Mouse (Mus musculus) stomach, postnatal 0 days (tissue): Measurements from ENCODE around the gene Igfals. TPM values are rescaled to one million over a fixed set of nuclear protein-coding genes. Genes with fewer than 3 reads are reported as not detected.

Experiments
- ATAC-seq: fragments of 200-750 bp; cut with Nextera tagmentation; 2 replicates; pipeline ENCODE4 v1.8.0; 2017; ENCODE audit not compliant: low FRiP score, low TSS enrichment
- DNase-seq: peaks from one replicate; pipeline ENCODE4 v3.0.0-alpha.2; 2016; ENCODE audit warnings: low spot score
- H3K27ac ChIP-seq: fragments of 300-500 bp; sonication (generic); replicated peaks from 2 replicates; pipeline ENCODE4 v1.5.1; 2014; ENCODE audit warnings: mild to moderate bottlenecking, control low read depth
- H3K27me3 ChIP-seq: fragments of 300-500 bp; sonication (generic); 2 replicates; pipeline ENCODE4 v1.6.1; 2014; ENCODE audit warnings: low read length; ENCODE audit not compliant: control insufficient read depth, insufficient read depth
- H3K36me3 ChIP-seq: fragments of 300-500 bp; sonication (generic); 2 replicates; pipeline ENCODE4 v1.6.1; 2014; ENCODE audit warnings: low read length, mixed read lengths; ENCODE audit not compliant: control insufficient read depth, insufficient read depth
- H3K4me1 ChIP-seq: fragments of 300-500 bp; sonication (generic); replicated peaks from 2 replicates; pipeline ENCODE4 v1.6.1; 2014; ENCODE audit warnings: antibody characterized with exemption; ENCODE audit not compliant: control insufficient read depth, insufficient read depth
- H3K4me2 ChIP-seq: fragments of 300-500 bp; sonication (generic); replicated peaks from 2 replicates; pipeline ENCODE4 v1.6.1; 2014; ENCODE audit warnings: low read depth, mild to moderate bottlenecking, control low read depth, moderate library complexity
- H3K4me3 ChIP-seq: fragments of 300-500 bp; sonication (generic); 2 replicates; pipeline ENCODE4 v1.5.1; 2014; ENCODE audit warnings: low read depth, low read length, control low read depth
- H3K9ac ChIP-seq: fragments of 300-500 bp; sonication (generic); 2 replicates; pipeline ENCODE4 v1.6.1; 2014; ENCODE audit warnings: mild to moderate bottlenecking, low read length, control low read depth, mixed read lengths
- H3K9me3 ChIP-seq: fragments of 300-500 bp; sonication (generic); 2 replicates; pipeline ENCODE4 v1.6.1; 2016; ENCODE audit warnings: low read length; ENCODE audit not compliant: control insufficient read depth
- CTCF ChIP-seq: IDR thresholded peaks from 2 replicates; pipeline ENCODE4 v1.5.1; 2016; ENCODE audit warnings: antibody characterized with exemption, low read depth, mild to moderate bottlenecking, moderate library complexity
- EP300 ChIP-seq: optimal IDR thresholded peaks from 2 replicates; pipeline ENCODE3; 2016; ENCODE audit warnings: antibody characterized with exemption
- WGBS: fragments of 180-500 bp; shearing (Covaris S2); extraction: QIAGEN DNeasy Blood & Tissue Kit; methylation state at CpG from one replicate; pipeline ENCODE4 v1.1.7; 2014; 5-methylcytosine and 5-hydroxymethylcytosine counted together
- polyA plus RNA-seq: library from polyadenylated mRNA; unstranded; fragments of >200 nt; fragmentation: Nextera tagmentation; extraction: Ambion mirVana; gene quantifications from 2 replicates; pipeline ENCODE4 v1.2.1, GENCODE M21; 2015

The Igfals gene
- polyA plus RNA-seq, 1 experiment from 2014 or later = 5.6 TPM

GRCm38 (mm10) chr17:24902671-24903474, 37.1 kb downstream of the Igfals start:
- Histone ChIP-seq H3K27me3 (no peaks in the 10 kb centered on the region), H3K9ac (no peak overlapping the region), H3K4me1 (no peaks in the 10 kb centered on the region), H3K4me3 (no peak overlapping the region), H3K27ac (no peak overlapping the region), H3K36me3 (peaks cover 64% of the 10 kb centered on the region), H3K4me2 (no peak overlapping the region), H3K9me3 (no peaks in the 10 kb centered on the region)
- ATAC-seq (no peak), DNase-seq (no peak)
- 69% methylated on average over 9 of the region's 9 CpGs for WGBS
- TF ChIP-seq CTCF = peak; percentile 61
- no peak for TF ChIP-seq EP300

GRCm38 (mm10) chr17:24903767-24904166, 38.0 kb downstream of the Igfals start:
- no peak overlapping the region for H3K4me2 ChIP-seq
- TF ChIP-seq CTCF (no peak), EP300 (no peak)
- DNase-seq (no peak), ATAC-seq (no peak)
- peaks cover 64% of the 10 kb centered on the region for H3K36me3 ChIP-seq
- no peaks in the 10 kb centered on the region for H3K4me1 ChIP-seq
- WGBS = 81% methylated on average over 9 of the region's 9 CpGs
- H3K9me3 ChIP-seq = no peaks in the 10 kb centered on the region
- no peaks in the 10 kb centered on the region for H3K27me3 ChIP-seq
- no peak overlapping the region for H3K4me3 ChIP-seq
- H3K27ac ChIP-seq = no peak overlapping the region
- no peak overlapping the region for H3K9ac ChIP-seq

GRCm38 (mm10) chr17:24907591-24907990, 41.8 kb downstream of the Igfals start:
- TF ChIP-seq EP300 (no peak), CTCF (no peak)
- H3K4me3 ChIP-seq = no peak overlapping the region
- no peaks in the 10 kb centered on the region for H3K9me3 ChIP-seq
- no peak for DNase-seq
- H3K4me2 ChIP-seq = no peak overlapping the region
- peaks cover 45% of the 10 kb centered on the region for H3K36me3 ChIP-seq
- no peak overlapping the region for H3K9ac ChIP-seq
- H3K4me1 ChIP-seq = no peaks in the 10 kb centered on the region
- no peaks in the 10 kb centered on the region for H3K27me3 ChIP-seq
- H3K27ac ChIP-seq = no peak overlapping the region
- ATAC-seq = no peak
- 88% methylated on average over 2 of the region's 2 CpGs for WGBS

- no peak overlapping the region for H3K4me2 ChIP-seq
- H3K9ac ChIP-seq = no peak overlapping the region
- TF ChIP-seq CTCF = no peak
- no peak for TF ChIP-seq EP300
- H3K4me3 ChIP-seq = no peak overlapping the region
- no peaks in the 10 kb centered on the region for H3K9me3 ChIP-seq
- no peak for DNase-seq
- H3K4me1 ChIP-seq = no peaks in the 10 kb centered on the region
- H3K27me3 ChIP-seq = no peaks in the 10 kb centered on the region
- H3K36me3 ChIP-seq = peaks cover 35% of the 10 kb centered on the region
- ATAC-seq = no peak
- H3K27ac ChIP-seq = no peak overlapping the region
Measured at GRCm38 (mm10) chr17:24913984-24914383, 48.2 kb downstream of the Igfals start.

GRCm38 (mm10) chr17:24923246-24923645, 57.4 kb downstream of the Igfals start:
- no peak for DNase-seq
- H3K4me1 ChIP-seq = no peaks in the 10 kb centered on the region
- no peaks in the 10 kb centered on the region for H3K27me3 ChIP-seq
- H3K9ac ChIP-seq = no peak overlapping the region
- TF ChIP-seq CTCF (no peak), EP300 (no peak)
- 88% methylated on average over 1 of the region's 1 CpGs for WGBS
- H3K36me3 ChIP-seq = peaks cover 45% of the 10 kb centered on the region; the same call in 1 of the 2 replicates
- H3K4me3 ChIP-seq = no peak overlapping the region
- ATAC-seq = no peak
- H3K4me2 ChIP-seq = no peak overlapping the region
- no peaks in the 10 kb centered on the region for H3K9me3 ChIP-seq
- no peak overlapping the region for H3K27ac ChIP-seq

- WGBS = 86% methylated on average over 1 of the region's 1 CpGs
- DNase-seq = no peak
Measured at GRCm38 (mm10) chr17:24929506-24929905, 63.7 kb downstream of the Igfals start.

More at GRCm38 (mm10) chr17:24929506-24929905, 63.7 kb downstream of the Igfals start:
- Histone ChIP-seq H3K9me3 (no peaks in the 10 kb centered on the region), H3K4me3 (no peak overlapping the region), H3K4me1 (no peaks in the 10 kb centered on the region), H3K27ac (no peak overlapping the region), H3K27me3 (no peaks in the 10 kb centered on the region), H3K4me2 (no peak overlapping the region), H3K9ac (no peak overlapping the region), H3K36me3 (peaks cover 13% of the 10 kb centered on the region; the same call in 1 of the 2 replicates)
- ATAC-seq = 0 out of 2 replicates have a peak, but pooled peaks have one; percentile 32
- TF ChIP-seq EP300 (no peak), CTCF (no peak)

Other genes with a start within 250 kb of the Igfals start
- gene Tsc2, start 233.4 kb upstream of the Igfals start, polyA plus RNA-seq = 36.2 and 37.0 TPM in 2 replicates
- 8.0 and 8.4 TPM in 2 replicates for gene Nthl1, start 233.3 kb upstream of the Igfals start, polyA plus RNA-seq
- 37.9 and 38.0 TPM in 2 replicates for gene Slc9a3r2, start 215.7 kb upstream of the Igfals start, polyA plus RNA-seq
- 1.2 and 1.8 TPM in 2 replicates for gene Npw, start 207.5 kb upstream of the Igfals start, polyA plus RNA-seq
- gene Zfp598, start 196.3 kb upstream of the Igfals start, polyA plus RNA-seq = 9.7 and 12.4 TPM in 2 replicates
- gene Syngr3, start 176.0 kb upstream of the Igfals start, polyA plus RNA-seq = 5.0 and 5.9 TPM in 2 replicates
- 27.2 and 27.7 TPM in 2 replicates for gene Gfer, start 169.8 kb upstream of the Igfals start, polyA plus RNA-seq
- 3.3 and 3.7 TPM in 2 replicates for gene Noxo1, start 169.8 kb upstream of the Igfals start, polyA plus RNA-seq
- gene Tbl3, start 158.3 kb upstream of the Igfals start, polyA plus RNA-seq = 33.7 and 36.3 TPM in 2 replicates
- 0.10 TPM in 1 of 2 replicates, not detected in the other for gene Rnf151, start 147.9 kb upstream of the Igfals start, polyA plus RNA-seq
- 1,081 and 1,135 TPM in 2 replicates for gene Rps2, start 147.9 kb upstream of the Igfals start, polyA plus RNA-seq
- gene Ndufb10, start 141.5 kb upstream of the Igfals start, polyA plus RNA-seq = 256 and 269 TPM in 2 replicates
- 0.23 and 0.28 TPM in 2 replicates for gene Rpl3l, start 138.2 kb upstream of the Igfals start, polyA plus RNA-seq
- gene Msrb1, start 129.4 kb upstream of the Igfals start, polyA plus RNA-seq = 51.7 and 54.2 TPM in 2 replicates
- gene Hs3st6, start 113.0 kb upstream of the Igfals start, polyA plus RNA-seq = 1.4 and 1.8 TPM in 2 replicates
- 0.05 TPM in 1 of 2 replicates, not detected in the other for gene Meiob, start 61.7 kb upstream of the Igfals start, polyA plus RNA-seq
- gene Hagh, start 25.9 kb upstream of the Igfals start, polyA plus RNA-seq = 51.3 and 52.7 TPM in 2 replicates
- gene Fahd1, start 15.6 kb upstream of the Igfals start, polyA plus RNA-seq = 24.1 and 25.1 TPM in 2 replicates
- gene Nubp2, start 20.4 kb downstream of the Igfals start, polyA plus RNA-seq = 39.4 and 40.5 TPM in 2 replicates
- gene Spsb3, start 20.6 kb downstream of the Igfals start, polyA plus RNA-seq = 45.5 and 47.8 TPM in 2 replicates
- 15.6 and 17.6 TPM in 2 replicates for gene Eme2, start 29.1 kb downstream of the Igfals start, polyA plus RNA-seq
- 102 and 104 TPM in 2 replicates for gene Mrps34, start 29.1 kb downstream of the Igfals start, polyA plus RNA-seq
- 39.8 and 40.2 TPM in 2 replicates for gene Nme3, start 30.5 kb downstream of the Igfals start, polyA plus RNA-seq
- gene Mapk8ip3, start 71.0 kb downstream of the Igfals start, polyA plus RNA-seq = 6.2 and 6.5 TPM in 2 replicates
- 51.8 and 53.9 TPM in 2 replicates for gene Jpt2, start 94.7 kb downstream of the Igfals start, polyA plus RNA-seq
- gene Cramp1l, start 149.8 kb downstream of the Igfals start, polyA plus RNA-seq = 2.2 and 2.8 TPM in 2 replicates
- gene Ift140, start 150.1 kb downstream of the Igfals start, polyA plus RNA-seq = 4.1 and 4.2 TPM in 2 replicates
- 16.8 and 19.0 TPM in 2 replicates for gene Tmem204, start 217.6 kb downstream of the Igfals start, polyA plus RNA-seq
- 12.2 and 13.7 TPM in 2 replicates for gene Telo2, start 250.0 kb downstream of the Igfals start, polyA plus RNA-seq